Mouse (Mus musculus): Measurements from ENCODE around the gene Osbpl5.

Gene Osbpl5

GRCm38 (mm10) chr7:143753990-143754715 is 2.6 kb downstream of the Osbpl5 start:
- peak; percentile 54 for DNase-seq (ENCODE audit: low spot score)

GRCm38 (mm10) chr7:143752606-143753005 is 4.2 kb downstream of the Osbpl5 start:
- no peak for DNase-seq (ENCODE audit: low spot score)

- DNase-seq (ENCODE audit: low spot score) = no peak
These were observed 4.7 kb downstream of the Osbpl5 start for GRCm38 (mm10) chr7:143752056-143752455.

GRCm38 (mm10) chr7:143751380-143751779 is 5.4 kb downstream of the Osbpl5 start:
- DNase-seq (ENCODE audit: low spot score) = no peak

- no peak for DNase-seq (ENCODE audit: low spot score)
These were observed 7.7 kb downstream of the Osbpl5 start for GRCm38 (mm10) chr7:143749045-143749444.

GRCm38 (mm10) chr7:143748041-143748868 is 8.5 kb downstream of the Osbpl5 start:
- DNase-seq (ENCODE audit: low spot score) = peak; percentile 73

GRCm38 (mm10) chr7:143740653-143741052 is 16.1 kb downstream of the Osbpl5 start:
- DNase-seq (ENCODE audit: low spot score) = no peak

GRCm38 (mm10) chr7:143739511-143740461 is 17.0 kb downstream of the Osbpl5 start:
- no peak for DNase-seq (ENCODE audit: low spot score)

- no peak for DNase-seq (ENCODE audit: low spot score)
These were observed 18.2 kb downstream of the Osbpl5 start for GRCm38 (mm10) chr7:143738601-143739006.

- DNase-seq (ENCODE audit: low spot score) = no peak
These were observed 18.6 kb downstream of the Osbpl5 start for GRCm38 (mm10) chr7:143738194-143738593.

- DNase-seq (ENCODE audit: low spot score) = no peak
These were observed 23.0 kb downstream of the Osbpl5 start for GRCm38 (mm10) chr7:143733746-143734145.

- DNase-seq (ENCODE audit: low spot score) = no peak
These were observed 26.9 kb downstream of the Osbpl5 start for GRCm38 (mm10) chr7:143729886-143730285.

GRCm38 (mm10) chr7:143726396-143726795 is 30.4 kb downstream of the Osbpl5 start:
- DNase-seq (ENCODE audit: low spot score) = no peak

- DNase-seq (ENCODE audit: low spot score) = no peak
These were observed 32.9 kb downstream of the Osbpl5 start for GRCm38 (mm10) chr7:143723841-143724240.

- no peak for DNase-seq (ENCODE audit: low spot score)
These were observed 34.1 kb downstream of the Osbpl5 start for GRCm38 (mm10) chr7:143722646-143723045.

- DNase-seq (ENCODE audit: low spot score) = no peak
These were observed 39.0 kb downstream of the Osbpl5 start for GRCm38 (mm10) chr7:143717811-143718210.

- DNase-seq (ENCODE audit: low spot score) = no peak
These were observed 43.4 kb downstream of the Osbpl5 start for GRCm38 (mm10) chr7:143713421-143713820.

GRCm38 (mm10) chr7:143712771-143713348 is 43.9 kb downstream of the Osbpl5 start:
- no peak for DNase-seq (ENCODE audit: low spot score)

GRCm38 (mm10) chr7:143712023-143712422 is 44.8 kb downstream of the Osbpl5 start:
- DNase-seq (ENCODE audit: low spot score) = no peak

GRCm38 (mm10) chr7:143711381-143711780 is 45.4 kb downstream of the Osbpl5 start:
- no peak for DNase-seq (ENCODE audit: low spot score)

- no peak for DNase-seq (ENCODE audit: low spot score)
These were observed 47.4 kb downstream of the Osbpl5 start for GRCm38 (mm10) chr7:143709395-143709794.
